Mouse (Mus musculus): ENCODE measurements around the gene Parva.

Parva gene

GRCm38 (mm10) chr7:112416058-112416526 lies 11.2 kb upstream of the Parva start:
- CTCF ChIA-PET, result interaction anchor here (0.6 to 1.4 kb wide), 5 partner anchors 36 to 840 kb away, joined by 3 to 6 read pairs (median 4); no protein-coding TSS in a partner anchor
- POLR2A ChIA-PET, result interaction anchor here in 2 of 4 experiments (0.6 to 2.0 kb wide), 7 partner anchors 11 to 272 kb away, joined by 3 to 7 read pairs (median 3); partner anchors contain the start of gene Parva (in 1 of the 2)

- ChIA-PET POLR2A (interaction anchor here in 3 of 4 experiments (0.6 to 2.0 kb wide), 16 partner anchors 10 to 1234 kb away, joined by 3 to 9 read pairs (median 3); partner anchors contain the start of gene Parva (in 2 of the 3)), CTCF (interaction anchor here in 3 of 4 experiments (0.6 to 1.6 kb wide), 6 partner anchors 16 to 839 kb away, joined by 3 read pairs; no protein-coding TSS in a partner anchor)
Measured at GRCm38 (mm10) chr7:112416730-112417513, 10.4 kb upstream of the Parva start.

DNA sequence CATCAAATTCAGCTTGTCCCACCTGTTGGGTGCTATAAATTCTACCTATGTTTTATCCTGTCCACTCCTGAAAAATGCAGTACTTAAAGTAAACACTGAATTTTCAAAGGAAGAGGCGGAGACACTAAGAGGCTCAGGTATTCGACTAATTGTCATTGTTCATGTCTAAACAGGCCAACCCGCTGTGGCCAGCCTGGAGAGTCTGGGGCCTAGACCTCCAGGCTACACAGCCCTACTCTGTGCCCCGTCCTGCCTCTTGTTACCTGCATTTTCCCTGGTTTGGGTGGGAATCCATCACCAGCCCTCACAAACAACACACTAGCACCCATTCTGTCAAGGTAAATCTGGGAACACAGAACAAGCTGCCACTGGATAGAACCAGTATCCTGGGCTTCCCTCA lies 9.7 kb upstream of the Parva start:
- CTCF ChIA-PET, result interaction anchor here in 2 of 4 experiments (0.6 to 1.6 kb wide), 4 partner anchors 16 to 838 kb away, joined by 3 read pairs; no protein-coding TSS in a partner anchor
- POLR2A ChIA-PET, result interaction anchor here in 3 of 4 experiments (0.6 to 2.0 kb wide), 10 partner anchors 10 to 472 kb away, joined by 3 to 9 read pairs (median 4); partner anchors contain the start of gene Parva (in 2 of the 3)

DNA sequence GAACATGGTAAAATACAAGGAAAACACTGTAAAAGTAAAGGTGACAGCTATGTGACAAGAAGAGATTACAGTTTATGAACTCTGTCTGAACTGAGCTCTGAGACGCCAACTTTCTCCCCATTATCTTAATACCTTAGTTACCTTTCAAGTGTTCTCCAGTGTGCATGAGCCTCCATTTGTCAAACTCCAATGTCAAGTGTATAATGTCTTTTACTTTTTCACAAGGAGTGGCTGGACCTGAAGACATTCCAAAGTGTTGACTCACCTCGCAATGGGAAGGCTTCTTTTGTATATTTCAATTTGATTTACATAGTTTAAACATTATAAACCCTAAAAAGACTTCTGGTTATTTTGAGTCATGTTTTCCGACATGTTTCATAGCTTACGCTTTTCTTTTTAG lies 3.9 kb upstream of the Parva start:
- ChIA-PET POLR2A (interaction anchor here in 1 of 4 experiments (0.6 to 1.1 kb wide), 2 partner anchors 41 to 769 kb away, joined by 3 to 4 read pairs; no protein-coding TSS in a partner anchor), CTCF (interaction anchor here in 1 of 4 experiments (0.6 kb wide), 1 partner anchor 815 kb away, joined by 5 read pairs; no protein-coding TSS in a partner anchor)

- CTCF ChIA-PET, result interaction anchor here in 2 of 4 experiments (0.6 to 1.0 kb wide), 3 partner anchors 43 to 225 kb away, joined by 3 to 4 read pairs (median 3); no protein-coding TSS in a partner anchor
- POLR2A ChIA-PET, result interaction anchor here in 3 of 4 experiments (0.8 to 1.8 kb wide), 6 partner anchors 10 to 264 kb away, joined by 3 to 7 read pairs (median 4); no protein-coding TSS in a partner anchor
Measured at GRCm38 (mm10) chr7:112426811-112427210, 494 bp upstream of the Parva start.

- CTCF ChIA-PET, result interaction anchor here in 3 of 4 experiments (0.5 to 0.7 kb wide), 4 partner anchors 113 to 366 kb away, joined by 4 to 15 read pairs (median 4); no protein-coding TSS in a partner anchor
- POLR2A ChIA-PET, result interaction anchor here in 3 of 4 experiments (0.7 to 1.8 kb wide), 6 partner anchors 11 to 183 kb away, joined by 3 to 7 read pairs (median 4); no protein-coding TSS in a partner anchor
Measured at GRCm38 (mm10) chr7:112428158-112428535, 842 bp downstream of the Parva start.

DNA sequence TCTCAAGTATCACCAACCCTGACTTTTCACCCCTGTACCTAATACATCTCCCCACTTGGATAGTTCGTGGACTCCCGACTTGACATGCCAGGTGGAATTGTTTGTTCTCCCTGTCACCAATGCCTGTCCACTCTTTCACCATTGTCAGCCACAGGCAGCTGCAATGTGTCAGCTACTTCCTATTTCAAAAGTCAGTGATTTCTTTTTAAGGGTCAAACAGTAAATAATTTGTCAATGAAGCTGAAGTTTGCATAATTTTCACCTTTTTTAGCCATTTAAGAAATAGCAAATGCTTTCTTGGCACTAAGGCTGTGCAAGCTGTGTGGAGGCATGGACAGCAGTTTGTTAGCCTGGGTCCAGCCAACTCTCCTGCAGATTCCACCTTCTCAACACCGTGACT lies 12.5 kb downstream of the Parva start:
- ChIA-PET POLR2A (no interaction called here), CTCF (no interaction called here)

DNA sequence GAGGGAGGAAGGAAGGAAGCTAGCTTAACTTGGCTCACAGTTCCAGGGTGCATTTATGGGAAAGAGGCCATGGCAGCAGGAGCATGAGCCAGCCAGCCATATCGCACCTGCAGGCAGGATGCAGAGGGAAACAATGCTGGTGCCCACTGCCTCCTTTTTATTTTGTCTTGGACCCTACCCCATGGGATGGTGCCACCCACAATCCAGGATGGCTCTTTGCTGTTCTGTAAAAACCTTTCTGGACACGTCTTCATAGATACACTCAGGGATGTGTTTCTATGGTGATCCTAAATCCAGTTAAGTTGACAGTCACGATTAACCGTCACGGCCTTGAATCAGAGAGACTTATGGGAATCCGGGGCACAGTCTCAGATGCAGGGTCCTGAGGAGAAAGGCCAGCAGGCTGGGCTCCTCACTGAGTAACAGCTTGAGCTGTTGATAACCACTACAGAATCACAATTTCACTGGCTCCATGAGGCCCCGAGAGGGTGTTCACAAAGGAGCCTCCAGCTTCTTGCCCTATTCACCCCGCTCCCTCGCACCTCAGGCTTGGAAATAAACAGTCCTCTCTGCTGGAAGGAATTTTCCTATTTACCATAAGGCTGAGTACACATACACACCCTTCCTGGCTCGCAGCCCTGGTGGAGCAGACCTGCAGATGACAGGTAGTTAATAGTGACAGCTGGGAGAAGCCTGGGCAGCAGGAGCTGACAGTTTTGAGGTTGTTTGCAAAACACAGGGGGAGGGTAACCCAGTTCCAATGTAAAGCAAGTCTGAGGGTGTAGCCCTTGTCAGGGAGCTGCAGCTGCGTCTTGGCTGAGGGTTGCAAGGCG lies 17.1 kb downstream of the Parva start:
- CTCF ChIA-PET, result interaction anchor here in 1 of 4 experiments (0.6 kb wide), 1 partner anchor 623 kb away, joined by 3 read pairs; no protein-coding TSS in a partner anchor
- POLR2A ChIA-PET, result interaction anchor here in 1 of 4 experiments (1.1 kb wide), 1 partner anchor 380 kb away, joined by 5 read pairs; no protein-coding TSS in a partner anchor

DNA sequence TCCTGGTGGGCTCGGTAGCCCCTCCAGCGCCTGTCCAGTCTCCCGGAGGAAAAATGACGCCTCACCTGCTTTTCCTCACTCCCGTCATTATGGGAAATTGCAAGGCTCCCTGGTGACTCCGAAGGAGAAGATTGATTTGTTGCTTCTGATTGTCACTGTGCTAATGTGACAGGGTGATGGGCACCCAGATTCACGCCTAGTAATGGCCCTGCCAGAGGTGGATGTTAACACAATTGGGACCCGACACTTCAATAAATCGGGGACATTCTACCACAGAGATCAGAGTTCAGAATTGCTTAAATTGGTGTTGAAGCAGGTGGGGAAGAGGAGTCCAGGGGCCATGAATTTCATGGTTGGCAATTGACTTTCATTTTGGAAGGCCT lies 17.7 kb downstream of the Parva start:
- CTCF ChIA-PET, result no interaction called here
- POLR2A ChIA-PET, result interaction anchor here in 1 of 4 experiments (1.1 kb wide), 1 partner anchor 379 kb away, joined by 5 read pairs; no protein-coding TSS in a partner anchor

DNA sequence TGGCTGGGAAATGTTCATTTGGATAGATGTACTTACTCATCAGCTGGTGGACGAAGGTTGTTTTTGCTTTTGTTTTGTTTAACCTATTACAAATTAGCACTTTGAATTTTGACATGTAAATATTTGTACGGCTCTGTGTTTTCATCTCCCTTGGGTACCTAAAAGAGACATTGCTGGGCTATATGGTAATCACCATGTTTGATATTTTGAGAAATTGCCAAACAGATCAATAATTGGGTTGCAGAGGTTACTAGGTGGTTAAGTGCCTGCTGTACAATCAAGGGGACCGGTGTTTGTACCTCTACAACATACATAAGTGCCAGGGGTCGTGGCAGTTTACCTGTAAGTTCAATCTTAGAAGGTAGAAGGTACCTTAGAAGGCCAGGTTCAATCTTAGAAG lies 19.2 kb downstream of the Parva start:
- POLR2A ChIA-PET, result no interaction called here
- CTCF ChIA-PET, result no interaction called here

GRCm38 (mm10) chr7:112449954-112450700 lies 22.8 kb downstream of the Parva start:
- ChIA-PET POLR2A (interaction anchor here in 3 of 4 experiments (0.7 to 1.5 kb wide), 5 partner anchors 21 to 403 kb away, joined by 3 to 14 read pairs (median 3); partner anchors contain the start of gene Parva (in 1 of the 3)), CTCF (interaction anchor here in 3 of 4 experiments (0.6 to 0.8 kb wide), 3 partner anchors 27 to 800 kb away, joined by 3 to 4 read pairs (median 3); no protein-coding TSS in a partner anchor)

- ChIA-PET CTCF (interaction anchor here in 2 of 4 experiments (0.5 to 0.9 kb wide), 2 partner anchors 83 to 265 kb away, joined by 3 read pairs; no protein-coding TSS in a partner anchor), POLR2A (interaction anchor here in 1 of 4 experiments (0.6 to 1.7 kb wide), 4 partner anchors 36 to 89 kb away, joined by 3 to 4 read pairs (median 3); no protein-coding TSS in a partner anchor)
Measured at GRCm38 (mm10) chr7:112452471-112452870, 25.2 kb downstream of the Parva start.

DNA sequence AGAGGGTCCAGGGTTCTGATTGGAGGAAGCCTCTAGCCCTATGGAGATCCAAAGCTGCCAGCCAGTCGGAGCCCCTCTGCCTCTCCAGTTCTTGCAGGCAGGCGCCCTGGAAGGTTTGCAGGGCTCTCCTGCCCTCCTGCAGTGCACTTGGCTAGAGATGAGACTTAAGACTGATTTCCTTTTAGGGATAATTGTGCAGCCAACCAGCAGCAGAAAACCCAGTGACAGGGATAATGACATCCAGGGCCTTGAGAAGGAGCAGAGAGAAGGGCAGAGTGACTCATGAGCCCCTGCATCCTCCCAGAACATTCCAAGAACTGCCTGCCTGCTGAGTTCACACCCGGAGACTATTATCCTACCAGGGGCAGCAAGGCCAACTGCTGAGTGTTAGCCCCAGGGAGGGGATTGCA lies 26.5 kb downstream of the Parva start:
- CTCF ChIA-PET, result no interaction called here
- POLR2A ChIA-PET, result interaction anchor here in 2 of 4 experiments (0.7 to 0.9 kb wide), 2 partner anchors 17 to 41 kb away, joined by 4 read pairs; no protein-coding TSS in a partner anchor

- POLR2A ChIA-PET, result interaction anchor here in 1 of 4 experiments (0.9 kb wide), 1 partner anchor 16 kb away, joined by 4 read pairs; no protein-coding TSS in a partner anchor
- CTCF ChIA-PET, result no interaction called here
Measured at GRCm38 (mm10) chr7:112454380-112454779, 27.1 kb downstream of the Parva start.

GRCm38 (mm10) chr7:112454951-112455350 lies 27.6 kb downstream of the Parva start:
- ChIA-PET POLR2A (interaction anchor here in 1 of 4 experiments (0.7 to 1.1 kb wide), 3 partner anchors 13 to 353 kb away, joined by 3 to 5 read pairs (median 4); no protein-coding TSS in a partner anchor), CTCF (interaction anchor here in 1 of 4 experiments (1.2 kb wide), 1 partner anchor 16 kb away, joined by 3 read pairs; no protein-coding TSS in a partner anchor)

DNA sequence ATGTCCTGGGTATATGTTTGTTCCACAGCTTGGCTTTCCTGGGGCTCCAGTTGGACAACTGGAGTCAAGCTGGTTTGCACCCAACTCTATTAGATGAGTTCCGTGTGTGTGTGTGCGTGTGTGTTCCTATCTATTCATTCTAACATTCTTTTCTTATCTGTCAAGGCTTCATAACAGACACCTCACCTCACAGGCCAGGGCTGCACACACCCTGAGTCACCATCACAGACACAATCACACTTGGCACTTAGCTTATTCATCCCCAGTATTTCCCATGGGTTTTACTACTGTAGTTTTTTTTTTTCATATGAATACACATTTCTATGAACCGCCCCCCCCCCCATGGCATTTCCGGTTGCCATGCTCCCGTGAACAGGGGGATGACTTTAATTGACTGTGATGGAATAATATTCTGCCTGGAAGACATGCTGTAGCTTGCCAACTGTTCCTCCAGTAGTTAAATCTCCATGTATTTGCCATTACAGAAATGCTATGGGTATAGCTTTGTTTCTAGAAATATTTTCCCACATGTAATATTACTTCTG lies 28.3 kb downstream of the Parva start:
- ChIA-PET CTCF (interaction anchor here in 2 of 4 experiments (0.5 to 1.2 kb wide), 2 partner anchors 15 to 208 kb away, joined by 3 read pairs; no protein-coding TSS in a partner anchor), POLR2A (interaction anchor here in 2 of 4 experiments (0.7 to 1.1 kb wide), 4 partner anchors 12 to 842 kb away, joined by 3 to 5 read pairs (median 3); no protein-coding TSS in a partner anchor)

- ChIA-PET POLR2A (interaction anchor here in 1 of 4 experiments (1.0 kb wide), 1 partner anchor 9 kb away, joined by 3 read pairs; no protein-coding TSS in a partner anchor), CTCF (no interaction called here)
Measured at GRCm38 (mm10) chr7:112457373-112457772, 30.1 kb downstream of the Parva start.
